Mouse (Mus musculus) thymus, adult 2 months (tissue): ENCODE data around the gene Dctpp1. TPM values are rescaled to one million over a fixed set of nuclear protein-coding genes. Genes with fewer than 3 reads are reported as not detected.
A peak's percentile ranks its signal among the peaks of the same experiment; 100 is the strongest.

Source experiments
- DNase-seq: peaks from one replicate; pipeline ENCODE4 v3.0.0; 2021
- H3K27ac ChIP-seq: fragments of 200-500 bp; 2 replicates; pipeline ENCODE4 v1.5.1; 2012; ENCODE audit warnings: low read length, control low read depth; ENCODE audit not compliant: control insufficient read depth, insufficient read depth
- H3K27me3 ChIP-seq: fragments of 200-500 bp; 2 replicates; pipeline ENCODE4 v1.6.1; 2012; ENCODE audit warnings: mild to moderate bottlenecking, low read length, moderate library complexity, mixed read lengths; ENCODE audit not compliant: control insufficient read depth, insufficient read depth
- H3K36me3 ChIP-seq: fragments of 200-500 bp; 2 replicates; pipeline ENCODE4 v1.6.1; 2012; ENCODE audit warnings: mild to moderate bottlenecking, low read length, moderate library complexity; ENCODE audit not compliant: control insufficient read depth, insufficient read depth
- H3K4me1 ChIP-seq: fragments of 200-500 bp; replicated peaks from 2 replicates; pipeline ENCODE4 v1.6.1; 2012; ENCODE audit warnings: low read length; ENCODE audit not compliant: control insufficient read depth, insufficient read depth
- H3K4me3 ChIP-seq: fragments of 200-500 bp; 2 replicates; pipeline ENCODE4 v1.5.1; 2012; ENCODE audit warnings: mild to moderate bottlenecking, low read length, control low read depth, moderate library complexity; ENCODE audit not compliant: control insufficient read depth, insufficient read depth
- CTCF ChIP-seq: fragments of 200-500 bp; IDR thresholded peaks from 2 replicates; pipeline ENCODE4 v1.5.1; 2012; ENCODE audit warnings: mild to moderate bottlenecking, control low read depth, low read length, moderate library complexity, borderline replicate concordance; ENCODE audit not compliant: control insufficient read depth, poor library complexity, insufficient read depth; ENCODE audit errors: extremely low read depth
- POLR2A ChIP-seq: fragments of 200-500 bp; IDR thresholded peaks from 2 replicates; pipeline ENCODE4 v1.6.1; 2012; ENCODE audit warnings: mild to moderate bottlenecking, low read length, control low read depth, moderate library complexity; ENCODE audit not compliant: control insufficient read depth, poor library complexity, insufficient read depth; ENCODE audit errors: extremely low read depth
- WGBS: fragments of 180-500 bp; shearing (Covaris S2); methylation state at CpG from one replicate; pipeline ENCODE4 v1.1.7; 2018; 5-methylcytosine and 5-hydroxymethylcytosine counted together
- polyA plus RNA-seq: library from polyadenylated mRNA; depleted of rRNA; stranded (reverse); fragments of >200 nt; gene quantifications from 2 replicates; pipeline ENCODE4 v1.2.3, GENCODE M21; 2012

The Dctpp1 gene
- polyA plus RNA-seq, 1 experiment, result 122 TPM

- no peak for TF ChIP-seq POLR2A
- no peak for TF ChIP-seq CTCF
- Histone ChIP-seq H3K36me3 (peaks cover 14% of the 10 kb centered on the region), H3K4me3 (peak overlapping the region; percentile 31), H3K4me1 (peaks cover 59% of the 10 kb centered on the region), H3K27me3 (no peaks in the 10 kb centered on the region), H3K27ac (no peak overlapping the region)
- DNase-seq, result no peak
- 57% methylated on average over 5 of the region's 5 CpGs for WGBS
Measured at GRCm38 (mm10) chr7:127216307-127216706, 44.2 kb downstream of the Dctpp1 start.

- no peaks in the 10 kb centered on the region for H3K27me3 ChIP-seq
- H3K36me3 ChIP-seq, result peaks cover 14% of the 10 kb centered on the region
- H3K4me3 ChIP-seq, result peak overlapping the region; percentile 20
- 46% methylated on average over 33 of the region's 33 CpGs for WGBS
- peak; percentile 77; the same call in 1 of the 2 replicates for TF ChIP-seq CTCF
- no peak for TF ChIP-seq POLR2A
- peak; percentile 82 for DNase-seq
- peak overlapping the region; percentile 44; the same call in 1 of the 2 replicates for H3K27ac ChIP-seq
- peaks cover 63% of the 10 kb centered on the region for H3K4me1 ChIP-seq
Measured at GRCm38 (mm10) chr7:127214981-127215871, 45.3 kb downstream of the Dctpp1 start.

GRCm38 (mm10) chr7:127214521-127214920, 46.0 kb downstream of the Dctpp1 start:
- DNase-seq, result no peak
- Histone ChIP-seq H3K36me3 (peaks cover 14% of the 10 kb centered on the region), H3K27ac (no peak overlapping the region), H3K4me3 (no peak overlapping the region), H3K27me3 (no peaks in the 10 kb centered on the region), H3K4me1 (peaks cover 64% of the 10 kb centered on the region)
- TF ChIP-seq POLR2A, result no peak
- TF ChIP-seq CTCF, result no peak
- WGBS, result 93% methylated on average over 21 of the region's 21 CpGs

GRCm38 (mm10) chr7:127213930-127214329, 46.6 kb downstream of the Dctpp1 start:
- WGBS, result 88% methylated on average over 12 of the region's 12 CpGs
- no peaks in the 10 kb centered on the region for H3K27me3 ChIP-seq

GRCm38 (mm10) chr7:127213485-127213884, 47.0 kb downstream of the Dctpp1 start:
- 61% methylated on average over 7 of the region's 7 CpGs for whole genome bisulfite sequencing
- peak; percentile 46 for DNase-seq
- Histone ChIP-seq H3K27me3 (no peaks in the 10 kb centered on the region), H3K27ac (no peak overlapping the region), H3K4me3 (no peak overlapping the region), H3K4me1 (peaks cover 55% of the 10 kb centered on the region), H3K36me3 (peaks cover 14% of the 10 kb centered on the region)
- no peak for TF ChIP-seq POLR2A
- 0 out of 2 replicates have a peak, but pooled peaks have one; percentile 55 for TF ChIP-seq CTCF

More at GRCm38 (mm10) chr7:127213930-127214329, 46.6 kb downstream of the Dctpp1 start:
- H3K36me3 ChIP-seq, result peaks cover 14% of the 10 kb centered on the region
- H3K4me1 ChIP-seq, result peaks cover 58% of the 10 kb centered on the region
- H3K4me3 ChIP-seq, result no peak overlapping the region
- DNase-seq, result no peak
- no peak for TF ChIP-seq POLR2A
- TF ChIP-seq CTCF, result no peak
- no peak overlapping the region for H3K27ac ChIP-seq

- peaks cover 54% of the 10 kb centered on the region for H3K4me1 ChIP-seq
- no peak for TF ChIP-seq CTCF
- no peaks in the 10 kb centered on the region for H3K27me3 ChIP-seq
- peaks cover 14% of the 10 kb centered on the region for H3K36me3 ChIP-seq
- no peak overlapping the region for H3K4me3 ChIP-seq
- H3K27ac ChIP-seq, result no peak overlapping the region
- 90% methylated on average over 12 of the region's 12 CpGs for WGBS
- no peak for DNase-seq
Measured at GRCm38 (mm10) chr7:127212432-127213250, 47.9 kb downstream of the Dctpp1 start.
